Mouse (Mus musculus): ENCODE data around the gene Gm281.

Gm281 gene

GRCm38 (mm10) chr14:13812801-13813479, 101.3 kb downstream of the Gm281 start:
- no peak for DNase-seq (ENCODE audit: low spot score)

DNA sequence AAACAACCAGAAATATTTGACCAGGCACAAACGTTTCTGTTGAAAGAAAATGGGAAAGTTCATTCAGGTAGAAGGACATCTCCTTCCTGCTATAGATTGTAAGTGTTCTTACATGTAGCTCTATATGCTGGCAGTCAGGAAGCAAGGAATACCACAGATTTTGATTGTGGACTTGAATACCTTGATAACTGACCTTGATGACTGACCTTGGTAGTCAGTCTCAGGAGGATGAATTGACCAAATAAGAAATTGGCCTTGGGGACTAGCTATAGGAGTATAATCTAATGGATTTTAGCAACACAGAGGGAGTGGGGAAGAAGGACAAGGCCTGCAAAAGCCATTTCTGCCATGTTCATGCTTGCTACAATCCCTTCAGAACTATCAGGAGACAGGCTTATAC, 123.8 kb downstream of the Gm281 start:
- no peak for DNase-seq (ENCODE audit: low spot score)

DNA sequence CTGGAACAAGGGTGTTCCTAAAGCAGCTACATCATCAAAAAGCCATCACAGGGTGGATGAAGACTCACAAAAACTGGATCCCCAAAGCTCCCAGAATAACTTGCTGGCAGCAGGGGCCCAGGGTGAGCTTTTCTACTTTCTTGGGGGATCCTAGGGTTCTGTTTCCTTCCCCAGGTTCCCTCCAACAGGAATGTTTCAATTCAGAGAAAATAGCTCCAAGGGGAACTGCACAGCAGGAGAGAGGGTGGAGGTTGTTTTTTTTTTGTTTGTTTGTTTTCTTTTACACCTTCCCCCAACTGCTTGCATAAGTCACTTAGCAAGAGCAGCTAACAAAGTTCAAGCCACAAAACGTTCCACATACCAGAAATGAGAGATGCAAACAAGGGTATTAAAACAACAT, 124.3 kb downstream of the Gm281 start:
- no peak for DNase-seq (ENCODE audit: low spot score)

- DNase-seq (ENCODE audit: low spot score) = no peak
These were observed 131.3 kb downstream of the Gm281 start for GRCm38 (mm10) chr14:13782970-13783369.

DNA sequence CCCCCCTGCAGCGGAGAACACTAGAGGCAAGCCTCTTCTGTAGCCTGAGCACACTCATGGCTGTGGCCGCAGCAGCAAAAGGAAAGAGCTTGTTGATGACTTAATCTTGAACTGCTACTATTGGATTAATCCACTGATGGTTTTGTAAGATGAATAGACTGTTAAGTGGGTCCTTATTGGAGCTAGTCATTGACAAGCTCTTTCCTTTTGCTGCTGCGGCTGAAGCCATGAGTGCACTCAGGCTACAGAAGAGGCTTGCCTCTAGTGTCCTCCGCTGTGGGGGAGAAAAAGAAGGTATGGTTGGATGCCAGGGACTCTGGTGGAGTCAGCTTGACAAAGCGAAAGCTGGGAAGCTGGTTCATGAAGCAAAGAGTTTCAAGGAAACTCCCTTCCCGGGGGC, 135.9 kb downstream of the Gm281 start:
- no peak for DNase-seq (ENCODE audit: low spot score)

GRCm38 (mm10) chr14:13771163-13771562, 143.1 kb downstream of the Gm281 start:
- no peak for DNase-seq (ENCODE audit: low spot score)

- DNase-seq (ENCODE audit: low spot score) = no peak
These were observed 143.6 kb downstream of the Gm281 start for GRCm38 (mm10) chr14:13770686-13771085.
